Mouse (Mus musculus) liver, embryonic 14.5 days (tissue): ENCODE results near the gene Gm813. TPM values are rescaled to one million over a fixed set of nuclear protein-coding genes. Genes with fewer than 3 reads are reported as not detected.
A peak's percentile ranks its signal among the peaks of the same experiment; 100 is the strongest.

Experiments
- ATAC-seq: fragments of 200-750 bp; cut with Nextera tagmentation; 2 replicates; pipeline ENCODE4 v1.8.0; 2017; ENCODE audit warnings: moderate number of reproducible peaks, mild to moderate bottlenecking, moderate library complexity; ENCODE audit not compliant: insufficient read depth
- DNase-seq, 3 experiments: peaks; one replicate each; pipeline ENCODE4 v3.0.0-alpha.2; 2012 to 2013; ENCODE audit warnings: low read depth in 3 of 3, low spot score in 3 of 3
- H3K27ac ChIP-seq: fragments of 300-500 bp; sonication (generic); 2 replicates; pipeline ENCODE4 v1.5.1; 2014; ENCODE audit warnings: moderate library complexity, mild to moderate bottlenecking, control low read depth, inconsistent platforms
- H3K27me3 ChIP-seq: fragments of 300-500 bp; sonication (generic); 2 replicates; pipeline ENCODE4 v1.6.1; 2014; ENCODE audit warnings: mild to moderate bottlenecking, low read length, moderate library complexity; ENCODE audit not compliant: control insufficient read depth, insufficient read depth
- H3K36me3 ChIP-seq: fragments of 300-500 bp; sonication (generic); replicated peaks from 2 replicates; pipeline ENCODE4 v1.6.1; 2014; ENCODE audit warnings: low read depth; ENCODE audit not compliant: control insufficient read depth, insufficient read depth
- H3K4me1 ChIP-seq, 2 experiments: fragments of 200-500 bp in 1 of 2; fragments of 300-500 bp in 1 of 2; sonication (generic) in 1 of 2; replicated peaks; 2 replicates each; pipeline ENCODE4 v1.6.1; 2012 to 2014; ENCODE audit warnings: antibody characterized with exemption in 1 of 2, inconsistent platforms in 1 of 2, low read length in 1 of 2; ENCODE audit not compliant: control insufficient read depth in 2 of 2, insufficient read depth in 2 of 2
- H3K4me2 ChIP-seq: fragments of 300-500 bp; sonication (generic); 2 replicates; pipeline ENCODE4 v1.6.1; 2014; ENCODE audit warnings: low read depth, mild to moderate bottlenecking, control low read depth, moderate library complexity
- H3K4me3 ChIP-seq, 2 experiments: fragments of 200-500 bp in 1 of 2; fragments of 300-500 bp in 1 of 2; sonication (generic) in 1 of 2; 2 replicates each; pipeline ENCODE4 v1.5.1; 2012 to 2014; ENCODE audit warnings: low read depth in 2 of 2, low read length in 2 of 2, mild to moderate bottlenecking in 2 of 2, control low read depth in 1 of 2, inconsistent platforms in 1 of 2, moderate library complexity in 1 of 2; ENCODE audit not compliant: insufficient read depth in 1 of 2
- H3K9ac ChIP-seq: fragments of 300-500 bp; sonication (generic); replicated peaks from 2 replicates; pipeline ENCODE4 v1.6.1; 2014; ENCODE audit warnings: mild to moderate bottlenecking, control low read depth, moderate library complexity
- H3K9me3 ChIP-seq: fragments of 300-500 bp; sonication (generic); 2 replicates; pipeline ENCODE4 v1.6.1; 2016; ENCODE audit warnings: low read length, mixed read lengths; ENCODE audit not compliant: control insufficient read depth
- CTCF ChIP-seq: IDR thresholded peaks from 2 replicates; pipeline ENCODE4 v1.5.1; 2016; ENCODE audit warnings: antibody characterized with exemption, low read depth, control low read depth
- EP300 ChIP-seq: IDR thresholded peaks from 2 replicates; pipeline ENCODE4 v1.6.1; 2016; ENCODE audit warnings: antibody characterized with exemption, low read depth
- WGBS: fragments of 180-500 bp; shearing (Covaris S2); extraction: QIAGEN DNeasy Blood & Tissue Kit; methylation state at CpG from one replicate; pipeline ENCODE4 v1.1.7; 2014; ENCODE audit not compliant: insufficient replicate concordance; 5-methylcytosine and 5-hydroxymethylcytosine counted together
- polyA plus RNA-seq, 2 experiments: library from polyadenylated mRNA; depleted of rRNA in 1 of 2; stranded (reverse) in 1 of 2; unstranded in 1 of 2; fragments of >200 nt; fragmentation: Nextera tagmentation in 1 of 2; extraction: Ambion mirVana in 1 of 2; gene quantifications; 2 replicates each; pipeline versions ENCODE4 v1.2.1 to v1.2.3; 2012 to 2014

Gene Gm813
- polyA plus RNA-seq, 2 experiments = not detected

DNA sequence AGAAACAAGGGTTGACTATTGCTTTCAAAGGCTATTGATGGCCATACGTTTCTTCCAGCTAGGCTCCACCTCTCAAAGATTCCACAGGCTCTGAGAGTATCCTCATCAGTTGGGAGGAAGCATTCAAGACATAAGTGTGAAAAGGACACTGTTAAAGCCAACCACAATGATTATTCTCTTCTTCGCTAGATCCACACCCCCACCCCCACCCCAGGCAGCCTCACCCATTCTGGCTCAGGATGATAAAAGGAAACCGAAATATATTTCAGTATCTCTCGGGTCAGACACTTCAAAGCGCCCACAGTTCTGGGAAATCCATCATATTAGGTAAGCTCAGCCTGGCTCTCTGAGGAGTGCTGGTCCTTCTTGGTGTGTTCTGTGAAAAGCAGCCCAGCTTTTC lies 45.0 kb upstream of the Gm813 start:
- ATAC-seq (peak; percentile 92), DNase-seq (peak; percentile 88 to 95 (median 88))
- peak overlapping the region; percentile 77 for H3K9ac ChIP-seq
- H3K9me3 ChIP-seq = no peaks in the 10 kb centered on the region
- H3K4me1 ChIP-seq = peaks cover 82% of the 10 kb centered on the region in 2 experiments
- no peaks in the 10 kb centered on the region for H3K36me3 ChIP-seq
- peak overlapping the region; percentile 81 for H3K4me2 ChIP-seq
- H3K4me3 ChIP-seq = peak overlapping the region; percentile 38 to 40
- TF ChIP-seq EP300 = peak; percentile 98
- no peak for TF ChIP-seq CTCF
- WGBS = 8% methylated on average over 5 of the region's 5 CpGs
- peak overlapping the region; percentile 98 for H3K27ac ChIP-seq
- no peaks in the 10 kb centered on the region for H3K27me3 ChIP-seq

DNA sequence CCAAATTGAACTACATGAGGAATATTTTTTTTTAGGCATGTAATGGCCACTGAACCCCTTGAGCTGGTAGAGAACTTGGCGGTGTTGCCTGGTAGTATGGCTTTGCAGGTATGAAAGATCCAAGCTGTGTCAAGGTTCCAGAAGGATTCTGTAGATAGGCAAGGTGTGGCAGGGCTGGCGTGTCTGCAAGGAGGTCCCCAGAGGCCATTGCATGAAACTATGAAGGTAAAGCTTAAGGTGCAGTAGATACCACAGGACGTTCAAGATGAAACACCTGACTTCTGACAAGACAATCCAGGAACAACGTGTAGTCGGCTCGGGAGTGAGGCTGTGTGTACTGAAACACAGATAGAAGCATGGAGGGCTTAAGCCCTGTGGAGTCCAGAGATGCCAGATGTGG lies 41.9 kb upstream of the Gm813 start:
- TF ChIP-seq CTCF (peak; percentile 46), EP300 (peak; percentile 81)
- WGBS = 47% methylated on average over 6 of the region's 6 CpGs
- Histone ChIP-seq H3K4me3 (peak overlapping the region; percentile 12 to 42; a peak in 3 of 4 replicates), H3K9me3 (no peaks in the 10 kb centered on the region), H3K27ac (peak overlapping the region; percentile 92), H3K27me3 (no peaks in the 10 kb centered on the region), H3K4me1 (peaks cover 63 to 67% of the 10 kb centered on the region in 2 experiments), H3K36me3 (no peaks in the 10 kb centered on the region), H3K4me2 (peak overlapping the region; percentile 81), H3K9ac (peak overlapping the region; percentile 55)
- DNase-seq (peak in 1 of 3 experiments; percentile 65), ATAC-seq (peak; percentile 69)

DNA sequence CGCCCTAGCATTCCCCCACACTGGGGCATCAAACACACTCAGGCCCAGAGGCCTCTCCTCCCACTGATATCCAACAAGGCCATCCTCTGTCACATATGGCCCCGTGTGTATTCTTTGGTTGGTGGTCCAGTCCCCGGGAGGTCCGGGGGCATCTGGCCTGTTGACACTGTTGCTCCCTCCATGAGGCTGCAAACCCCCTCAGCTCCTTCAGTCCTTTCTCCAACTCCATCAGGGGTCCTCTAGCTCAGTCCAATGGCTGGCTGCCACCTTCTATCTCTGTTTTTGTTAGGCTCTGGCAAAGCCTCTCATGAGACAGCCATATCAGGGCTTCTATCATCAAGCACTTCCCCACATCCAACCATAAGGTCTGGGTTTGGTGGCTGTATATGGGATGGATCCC lies 39.7 kb upstream of the Gm813 start:
- TF ChIP-seq CTCF = no peak
- no peak for TF ChIP-seq EP300

DNA sequence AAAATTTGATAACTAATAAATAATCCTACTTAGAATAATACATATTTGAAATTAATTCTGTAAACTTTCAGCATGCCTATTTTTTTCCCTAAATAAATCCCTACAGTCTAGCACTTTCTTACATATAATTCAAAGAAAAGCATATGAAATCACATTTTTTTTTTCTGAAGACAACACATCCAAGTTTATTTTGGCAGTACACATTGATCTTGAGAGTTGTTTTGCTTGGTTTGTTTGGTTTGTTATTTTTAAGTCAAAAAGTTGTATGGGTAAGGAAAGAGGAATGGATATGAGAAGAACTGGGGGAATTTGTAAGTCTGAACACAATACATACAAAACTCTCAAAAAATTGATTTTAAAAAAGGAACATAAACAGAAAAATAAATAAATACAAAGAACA lies 39.0 kb upstream of the Gm813 start:
- H3K4me1 ChIP-seq = peaks cover 37 to 39% of the 10 kb centered on the region in 2 experiments
- no peak overlapping the region for H3K27ac ChIP-seq
- ATAC-seq (no peak), DNase-seq (no peak)
- TF ChIP-seq EP300 = no peak
- no peak for TF ChIP-seq CTCF
- no peak overlapping the region for H3K4me3 ChIP-seq
- no peak overlapping the region for H3K4me2 ChIP-seq
- H3K36me3 ChIP-seq = no peaks in the 10 kb centered on the region
- H3K9me3 ChIP-seq = no peaks in the 10 kb centered on the region
- H3K9ac ChIP-seq = no peak overlapping the region
- H3K27me3 ChIP-seq = no peaks in the 10 kb centered on the region

More for the DNA sequence above, 39.7 kb upstream of the Gm813 start:
- no peak for ATAC-seq
- H3K4me3 ChIP-seq = no peak overlapping the region
- no peak overlapping the region for H3K4me2 ChIP-seq
- DNase-seq = no peak
- H3K9ac ChIP-seq = no peak overlapping the region
- H3K27ac ChIP-seq = peak overlapping the region; percentile 57
- 81% methylated on average over 4 of the region's 4 CpGs for WGBS
- no peaks in the 10 kb centered on the region for H3K27me3 ChIP-seq
- no peaks in the 10 kb centered on the region for H3K9me3 ChIP-seq
- peaks cover 45 to 47% of the 10 kb centered on the region in 2 experiments for H3K4me1 ChIP-seq
- H3K36me3 ChIP-seq = no peaks in the 10 kb centered on the region

DNA sequence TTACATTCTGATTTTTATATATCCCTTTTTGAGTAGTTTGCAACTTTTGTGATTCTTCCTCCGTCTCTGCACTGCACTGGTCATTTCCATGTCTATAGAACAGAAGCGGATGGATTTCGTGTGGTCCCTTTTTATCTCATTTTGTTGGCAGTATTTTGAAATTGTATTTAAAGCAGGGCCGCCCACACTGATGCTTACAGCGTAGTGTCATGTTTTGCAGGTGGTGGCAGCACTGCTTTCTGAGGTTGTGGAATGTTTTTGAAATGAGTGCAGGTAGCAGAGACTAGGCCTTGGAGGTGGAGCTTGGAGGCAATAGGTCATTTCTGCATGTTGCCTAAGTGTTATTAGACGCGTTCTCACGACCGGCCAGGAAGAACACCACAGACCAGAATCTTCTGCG lies 33.2 kb upstream of the Gm813 start:
- Histone ChIP-seq H3K27ac (no peak overlapping the region), H3K4me2 (no peak overlapping the region), H3K4me1 (no peaks in the 10 kb centered on the region), H3K9me3 (no peaks in the 10 kb centered on the region), H3K27me3 (no peaks in the 10 kb centered on the region), H3K9ac (no peak overlapping the region), H3K4me3 (no peak overlapping the region), H3K36me3 (no peaks in the 10 kb centered on the region)
- 86% methylated on average over 10 of the region's 10 CpGs for WGBS
- TF ChIP-seq EP300 (no peak), CTCF (no peak)
- DNase-seq = no peak
- ATAC-seq = no peak
